Mouse (Mus musculus): ENCODE data around the gene Uvssa.

The Uvssa gene

GRCm38 (mm10) chr5:33372331-33373038 lies 5.9 kb upstream of the Uvssa start:
- no peak for DNase-seq (ENCODE audit: low read depth)

- peak; percentile 51 for DNase-seq (ENCODE audit: low read depth)
Observed at GRCm38 (mm10) chr5:33377176-33377575, 1.2 kb upstream of the Uvssa start.

DNA sequence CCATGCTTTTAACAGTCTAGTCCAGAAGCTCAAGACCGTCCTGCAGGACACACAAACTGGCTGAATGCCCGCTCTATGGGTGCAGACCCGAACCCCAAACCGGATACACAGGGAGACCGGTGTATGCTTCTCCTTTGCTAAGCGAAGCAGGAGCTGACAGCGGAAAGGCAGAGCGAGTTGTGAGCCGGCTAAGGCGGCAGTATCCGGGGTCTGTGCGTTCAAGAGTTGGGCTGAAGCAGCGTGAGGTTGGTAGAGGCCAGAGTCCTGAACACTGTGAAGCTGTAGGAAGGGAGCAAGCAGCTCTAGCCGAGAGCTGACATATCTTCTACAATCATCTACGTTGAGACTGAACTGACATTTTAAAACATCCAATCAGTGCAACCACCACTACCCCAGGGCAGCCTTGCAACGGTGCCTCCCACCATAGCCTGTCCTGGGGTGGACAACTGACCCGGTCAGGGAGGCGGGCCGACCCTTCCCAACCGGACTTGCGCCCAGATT lies 498 bp upstream of the Uvssa start:
- peak; percentile 78 for DNase-seq (ENCODE audit: low read depth)

DNA sequence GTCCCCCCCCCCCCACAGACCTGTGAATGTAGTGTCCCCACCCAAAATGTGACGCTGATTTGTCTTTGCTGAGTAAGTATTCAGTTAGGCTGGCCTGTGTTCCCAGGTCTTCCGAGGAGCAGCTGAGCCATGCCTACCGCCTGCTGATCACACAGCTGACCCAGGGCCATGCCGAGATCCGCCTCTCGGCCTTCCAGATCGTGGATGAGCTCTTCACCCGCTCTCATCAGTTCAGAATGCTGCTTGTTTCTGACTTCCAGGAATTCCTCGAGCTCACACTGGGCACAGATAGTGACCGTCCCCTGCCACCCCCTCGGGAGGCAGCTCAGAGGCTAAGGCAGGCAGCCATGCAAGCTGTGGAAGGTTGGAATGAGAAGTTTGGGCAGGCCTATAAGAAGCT lies 9.2 kb downstream of the Uvssa start:
- DNase-seq (ENCODE audit: low read depth): no peak

- DNase-seq (ENCODE audit: low read depth): peak; percentile 85
Observed at GRCm38 (mm10) chr5:33393803-33394202, 15.5 kb downstream of the Uvssa start.

GRCm38 (mm10) chr5:33395693-33396092 lies 17.3 kb downstream of the Uvssa start:
- no peak for DNase-seq (ENCODE audit: low read depth)

DNA sequence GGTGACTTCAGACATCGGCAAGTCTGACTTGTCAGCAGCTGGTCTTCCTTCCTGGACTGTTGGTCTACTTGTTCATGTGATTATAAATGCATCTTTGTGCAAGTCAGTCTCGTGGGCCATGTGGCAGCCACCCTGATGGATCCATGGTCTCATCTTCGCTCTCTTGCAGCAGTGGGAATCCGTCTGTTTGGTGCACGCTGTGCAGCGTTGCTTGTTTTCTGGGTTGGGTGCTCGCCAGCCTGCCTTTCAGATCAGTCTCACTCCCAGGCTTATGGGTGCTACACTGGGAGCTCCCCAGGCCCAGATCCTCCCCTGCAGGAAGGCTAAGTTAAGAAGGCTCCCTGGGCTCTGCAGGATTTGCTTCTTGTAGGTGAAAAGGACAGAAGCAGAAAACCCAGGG lies 18.5 kb downstream of the Uvssa start:
- no peak for DNase-seq (ENCODE audit: low read depth)

GRCm38 (mm10) chr5:33400819-33401218 lies 22.5 kb downstream of the Uvssa start:
- DNase-seq (ENCODE audit: low read depth): no peak

GRCm38 (mm10) chr5:33420313-33420712 lies 42.0 kb downstream of the Uvssa start:
- DNase-seq (ENCODE audit: low read depth): no peak

- DNase-seq (ENCODE audit: low read depth): no peak
Observed at GRCm38 (mm10) chr5:33427461-33427860, 49.1 kb downstream of the Uvssa start.

GRCm38 (mm10) chr5:33430106-33430505 lies 51.8 kb downstream of the Uvssa start:
- DNase-seq (ENCODE audit: low read depth): no peak

- no peak for DNase-seq (ENCODE audit: low read depth)
Observed at GRCm38 (mm10) chr5:33430511-33431172, 52.3 kb downstream of the Uvssa start.

GRCm38 (mm10) chr5:33431173-33432005 lies 53.0 kb downstream of the Uvssa start:
- no peak for DNase-seq (ENCODE audit: low read depth)

DNA sequence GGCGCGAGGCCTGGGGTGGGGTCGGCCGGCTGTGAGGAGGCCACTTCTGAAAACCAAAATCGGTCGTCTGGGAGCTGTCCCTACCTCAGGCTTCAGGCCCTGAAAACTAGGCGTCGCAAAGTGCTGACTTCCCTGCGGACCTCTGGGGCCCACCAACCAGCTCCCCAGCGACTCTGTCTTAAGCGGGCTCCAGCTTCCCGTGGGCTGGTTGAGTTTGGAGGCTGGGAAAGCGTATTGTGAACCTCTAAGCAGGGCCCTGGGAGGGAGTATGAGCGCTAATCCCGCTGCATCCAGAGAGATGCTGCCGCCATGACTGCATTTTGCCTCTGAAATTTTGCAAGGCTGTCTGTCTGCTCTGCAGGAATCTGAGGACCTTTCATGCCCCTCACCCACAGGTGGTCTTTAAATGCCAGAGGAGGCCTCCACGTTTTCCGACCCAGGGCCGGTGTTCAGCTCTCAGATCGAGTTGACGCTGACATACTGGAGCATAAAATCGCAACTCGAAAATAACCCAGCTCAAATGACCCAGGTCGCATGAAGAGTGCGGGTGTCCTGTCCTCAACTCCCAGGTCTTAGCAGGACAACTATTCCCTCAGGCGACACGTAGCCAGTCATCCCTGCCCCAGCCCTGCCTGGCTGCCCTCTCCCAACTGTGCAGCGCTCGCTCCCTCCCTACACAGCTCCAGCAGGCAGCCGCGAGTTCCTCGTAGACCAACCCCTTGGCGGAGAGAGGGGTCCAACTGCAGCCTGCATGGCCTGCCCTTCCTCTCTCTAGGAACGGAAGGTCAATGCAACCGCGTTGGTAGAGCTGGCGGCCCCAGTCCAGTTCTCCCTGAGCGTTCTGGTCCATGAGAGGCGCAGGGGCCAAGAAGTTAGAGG lies 53.9 kb downstream of the Uvssa start:
- no peak for DNase-seq (ENCODE audit: low read depth)

- no peak for DNase-seq (ENCODE audit: low read depth)
Observed at GRCm38 (mm10) chr5:33433201-33434138, 55.1 kb downstream of the Uvssa start, which contains the start of gene Nkx1-1. TSS of gene Nkx1-1 (minus strand) at chr5:33433976.

DNA sequence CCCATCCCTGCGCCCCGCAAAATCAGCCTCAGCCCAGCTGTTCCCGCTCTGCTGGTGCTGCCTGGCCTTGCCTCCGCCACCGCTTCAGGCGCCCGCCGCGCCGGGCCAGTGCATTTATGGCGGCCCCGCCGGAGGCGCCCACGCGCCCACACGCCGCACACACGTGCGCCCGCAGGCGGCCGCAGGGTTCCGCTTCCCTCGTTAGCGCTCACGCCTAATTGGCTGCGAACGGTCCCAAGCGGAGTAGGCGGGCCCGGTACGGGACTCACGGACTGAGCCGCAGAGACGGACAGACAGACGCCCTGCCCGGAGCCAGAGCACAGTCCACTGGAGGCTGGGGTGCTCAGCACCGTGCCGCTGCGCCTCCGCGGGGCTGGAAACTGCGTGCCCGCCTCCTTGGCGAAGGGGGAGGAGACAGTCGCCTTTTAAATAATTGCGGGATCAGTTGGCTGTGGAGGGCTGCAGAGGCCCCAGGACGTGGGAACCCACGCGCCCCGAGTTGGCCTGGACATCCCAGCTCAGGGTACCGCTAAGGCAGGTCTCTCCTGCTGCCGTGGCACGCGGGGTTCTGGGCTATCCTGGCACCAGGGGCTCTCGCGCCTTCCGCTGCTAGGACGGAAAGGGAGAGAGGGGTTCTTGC lies 55.9 kb downstream of the Uvssa start:
- no peak for DNase-seq (ENCODE audit: low read depth)

- DNase-seq (ENCODE audit: low read depth): no peak
Observed at GRCm38 (mm10) chr5:33435151-33435550, 56.8 kb downstream of the Uvssa start.

DNA sequence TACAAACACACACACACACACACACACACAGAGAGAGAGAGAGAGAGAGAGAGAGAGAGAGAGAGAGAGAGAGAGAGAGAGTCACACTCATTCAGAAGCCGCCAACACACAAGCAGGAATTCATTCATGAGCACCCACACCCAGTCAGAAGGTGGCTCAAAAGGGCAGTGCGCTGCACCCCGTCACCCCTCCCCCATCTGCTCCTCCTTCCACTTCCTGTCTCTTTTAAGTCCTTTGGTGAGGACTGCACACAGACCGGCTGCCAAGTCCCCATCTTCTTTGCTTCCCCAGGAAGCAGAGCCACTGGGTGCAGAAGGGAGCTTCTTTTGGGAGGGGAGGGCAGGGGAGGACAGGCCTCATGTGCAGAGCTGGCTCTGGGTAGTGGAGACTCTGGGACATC lies 57.6 kb downstream of the Uvssa start:
- DNase-seq (ENCODE audit: low read depth): peak; percentile 61

- peak; percentile 71 for DNase-seq (ENCODE audit: low read depth)
Observed at GRCm38 (mm10) chr5:33438214-33438613, 59.9 kb downstream of the Uvssa start.
